Mouse (Mus musculus) liver, postnatal 0 days (tissue): ENCODE data around the gene Tmsb4x.

Experiments
- CTCF ChIP-seq: sonication (generic); IDR thresholded peaks from 2 replicates; pipeline ENCODE4 v1.5.1; 2016; ENCODE audit warnings: antibody characterized with exemption, low read depth
- EP300 ChIP-seq: IDR thresholded peaks from 2 replicates; pipeline ENCODE4 v1.6.1; 2016; ENCODE audit warnings: antibody characterized with exemption, low read depth, mild to moderate bottlenecking

GRCm38 (mm10) chrX:167195228-167195649 is 13.9 kb downstream of the Tmsb4x start:
- no peak for TF ChIP-seq CTCF
- no peak for TF ChIP-seq EP300
